Mouse (Mus musculus) heart, embryonic 15.5 days (tissue): Measurements from ENCODE around the gene Cmtm2b. TPM values are rescaled to one million over a fixed set of nuclear protein-coding genes. Genes with fewer than 3 reads are reported as not detected.

Experiments
- ATAC-seq: fragments of 200-750 bp; cut with Nextera tagmentation; replicated peaks from 2 replicates; pipeline ENCODE4 v1.8.0; 2017; ENCODE audit warnings: low read depth, moderate TSS enrichment; ENCODE audit not compliant: insufficient number of reproducible peaks, insufficient read depth, low FRiP score
- H3K27ac ChIP-seq: fragments of 300-500 bp; sonication (generic); 2 replicates; pipeline ENCODE4 v1.5.1; 2015; ENCODE audit warnings: mild to moderate bottlenecking, inconsistent platforms
- H3K27me3 ChIP-seq: fragments of 300-500 bp; sonication (generic); 2 replicates; pipeline ENCODE4 v1.6.1; 2015; ENCODE audit warnings: inconsistent platforms
- H3K36me3 ChIP-seq: fragments of 300-500 bp; sonication (generic); 2 replicates; pipeline ENCODE4 v1.6.1; 2015; ENCODE audit warnings: mild to moderate bottlenecking, inconsistent platforms
- H3K4me1 ChIP-seq: fragments of 300-500 bp; sonication (generic); replicated peaks from 2 replicates; pipeline ENCODE4 v1.6.1; 2015; ENCODE audit warnings: inconsistent platforms
- H3K4me2 ChIP-seq: fragments of 300-500 bp; sonication (generic); 2 replicates; pipeline ENCODE4 v1.6.1; 2015; ENCODE audit warnings: inconsistent platforms, mild to moderate bottlenecking, moderate library complexity
- H3K4me3 ChIP-seq: fragments of 300-500 bp; sonication (generic); 2 replicates; pipeline ENCODE4 v1.5.1; 2015; ENCODE audit warnings: mild to moderate bottlenecking, inconsistent platforms
- H3K9ac ChIP-seq: fragments of 300-500 bp; sonication (generic); 2 replicates; pipeline ENCODE4 v1.6.1; 2015; ENCODE audit warnings: mild to moderate bottlenecking, inconsistent platforms
- H3K9me3 ChIP-seq: fragments of 300-500 bp; sonication (generic); replicated peaks from 2 replicates; pipeline ENCODE4 v1.6.1; 2016; ENCODE audit warnings: inconsistent platforms
- WGBS: fragments of 180-500 bp; shearing (Covaris S2); methylation state at CpG from one replicate; pipeline ENCODE4 v1.1.7; 2015; ENCODE audit warnings: mixed read lengths; 5-methylcytosine and 5-hydroxymethylcytosine counted together
- polyA plus RNA-seq: library from polyadenylated mRNA; unstranded; fragments of >200 nt; fragmentation: Nextera tagmentation; extraction: Ambion mirVana; gene quantifications from 2 replicates; pipeline ENCODE4 v1.2.1, GENCODE M21; 2015

Gene Cmtm2b
- polyA plus RNA-seq, 1 experiment from 2014 or later, result not detected

- ATAC-seq, result no peak
- H3K4me3 ChIP-seq, result no peak overlapping the region
- no peaks in the 10 kb centered on the region for H3K27me3 ChIP-seq
- H3K9ac ChIP-seq, result no peak overlapping the region
- H3K9me3 ChIP-seq, result no peaks in the 10 kb centered on the region
- WGBS, result 8% methylated on average over 7 of the region's 7 CpGs
- no peak overlapping the region for H3K4me2 ChIP-seq
- peaks cover 29% of the 10 kb centered on the region for H3K36me3 ChIP-seq
- H3K4me1 ChIP-seq, result peaks cover 47% of the 10 kb centered on the region
- H3K27ac ChIP-seq, result no peak overlapping the region
Observed at GRCm38 (mm10) chr8:104343957-104344356, 21.9 kb downstream of the Cmtm2b start.

- H3K27ac ChIP-seq, result no peak overlapping the region
- H3K4me2 ChIP-seq, result no peak overlapping the region
- H3K36me3 ChIP-seq, result peaks cover 29% of the 10 kb centered on the region
- ATAC-seq, result no peak
- WGBS, result 83% methylated on average over 5 of the region's 5 CpGs
- peaks cover 49% of the 10 kb centered on the region for H3K4me1 ChIP-seq
- no peak overlapping the region for H3K9ac ChIP-seq
- H3K27me3 ChIP-seq, result no peaks in the 10 kb centered on the region
- H3K4me3 ChIP-seq, result no peak overlapping the region
- H3K9me3 ChIP-seq, result no peaks in the 10 kb centered on the region
Observed at GRCm38 (mm10) chr8:104344622-104345021, 22.6 kb downstream of the Cmtm2b start.

- 42% methylated on average over 12 of the region's 12 CpGs for WGBS
- H3K4me3 ChIP-seq, result no peak overlapping the region
- peaks cover 40% of the 10 kb centered on the region for H3K4me1 ChIP-seq
Observed at GRCm38 (mm10) chr8:104346706-104347105, 24.7 kb downstream of the Cmtm2b start.

GRCm38 (mm10) chr8:104348971-104349370 lies 26.9 kb downstream of the Cmtm2b start:
- Histone ChIP-seq H3K27ac (no peak overlapping the region), H3K36me3 (peaks cover 32% of the 10 kb centered on the region), H3K27me3 (no peaks in the 10 kb centered on the region), H3K9me3 (no peaks in the 10 kb centered on the region), H3K4me2 (no peak overlapping the region), H3K4me3 (no peak overlapping the region), H3K4me1 (peaks cover 24% of the 10 kb centered on the region), H3K9ac (no peak overlapping the region)
- WGBS, result 40% methylated on average over 5 of the region's 5 CpGs
- peak; percentile 20; the same call in 1 of the 2 replicates for ATAC-seq

More at GRCm38 (mm10) chr8:104346706-104347105, 24.7 kb downstream of the Cmtm2b start:
- no peak overlapping the region for H3K4me2 ChIP-seq
- H3K9me3 ChIP-seq, result no peaks in the 10 kb centered on the region
- H3K27me3 ChIP-seq, result no peaks in the 10 kb centered on the region
- ATAC-seq, result no peak
- peaks cover 29% of the 10 kb centered on the region for H3K36me3 ChIP-seq
- peak overlapping the region; percentile 24; the same call in 1 of the 2 replicates for H3K27ac ChIP-seq
- no peak overlapping the region for H3K9ac ChIP-seq

- no peak overlapping the region for H3K27ac ChIP-seq
- H3K36me3 ChIP-seq, result peaks cover 32% of the 10 kb centered on the region
- 70% methylated on average over 13 of the region's 13 CpGs for WGBS
- H3K9ac ChIP-seq, result no peak overlapping the region
- no peaks in the 10 kb centered on the region for H3K27me3 ChIP-seq
- no peak overlapping the region for H3K4me2 ChIP-seq
- ATAC-seq, result no peak
- H3K9me3 ChIP-seq, result no peaks in the 10 kb centered on the region
- H3K4me3 ChIP-seq, result no peak overlapping the region
- H3K4me1 ChIP-seq, result peaks cover 19% of the 10 kb centered on the region
Observed at GRCm38 (mm10) chr8:104350047-104350446, 28.0 kb downstream of the Cmtm2b start.

- no peak overlapping the region for H3K27ac ChIP-seq
- no peak; the same call in 1 of the 2 replicates for ATAC-seq
- no peaks in the 10 kb centered on the region for H3K9me3 ChIP-seq
Observed at GRCm38 (mm10) chr8:104353186-104353585, 31.2 kb downstream of the Cmtm2b start.

GRCm38 (mm10) chr8:104354504-104354903 lies 32.5 kb downstream of the Cmtm2b start:
- no peaks in the 10 kb centered on the region for H3K27me3 ChIP-seq
- H3K9ac ChIP-seq, result no peak overlapping the region
- H3K4me2 ChIP-seq, result no peak overlapping the region
- no peak overlapping the region for H3K4me3 ChIP-seq
- ATAC-seq, result no peak
- H3K4me1 ChIP-seq, result peaks cover 9% of the 10 kb centered on the region
- no peak overlapping the region for H3K27ac ChIP-seq
- H3K36me3 ChIP-seq, result peaks cover 12% of the 10 kb centered on the region; the same call in 1 of the 2 replicates
- WGBS, result 88% methylated on average over 10 of the region's 10 CpGs
- no peaks in the 10 kb centered on the region for H3K9me3 ChIP-seq

More at GRCm38 (mm10) chr8:104353186-104353585, 31.2 kb downstream of the Cmtm2b start:
- Histone ChIP-seq H3K4me3 (no peak overlapping the region), H3K36me3 (peaks cover 12% of the 10 kb centered on the region; the same call in 1 of the 2 replicates), H3K4me2 (no peak overlapping the region), H3K9ac (no peak overlapping the region), H3K27me3 (no peaks in the 10 kb centered on the region), H3K4me1 (peaks cover 16% of the 10 kb centered on the region)
- 54% methylated on average over 5 of the region's 5 CpGs for WGBS

- Histone ChIP-seq H3K4me2 (no peak overlapping the region), H3K27ac (no peak overlapping the region), H3K4me3 (no peak overlapping the region), H3K36me3 (peaks cover 9% of the 10 kb centered on the region; the same call in 1 of the 2 replicates), H3K4me1 (peaks cover 18% of the 10 kb centered on the region), H3K27me3 (no peaks in the 10 kb centered on the region), H3K9ac (no peak overlapping the region), H3K9me3 (no peaks in the 10 kb centered on the region)
- ATAC-seq, result no peak
- WGBS, result 77% methylated on average over 3 of the region's 3 CpGs
Observed at GRCm38 (mm10) chr8:104358637-104359036, 36.6 kb downstream of the Cmtm2b start.

GRCm38 (mm10) chr8:104359778-104360456 lies 37.9 kb downstream of the Cmtm2b start:
- peaks cover 18% of the 10 kb centered on the region for H3K4me1 ChIP-seq
- no peaks in the 10 kb centered on the region for H3K9me3 ChIP-seq
- H3K4me3 ChIP-seq, result no peak overlapping the region
- H3K27me3 ChIP-seq, result no peaks in the 10 kb centered on the region
- H3K36me3 ChIP-seq, result peaks cover 3% of the 10 kb centered on the region; the same call in 1 of the 2 replicates
- H3K27ac ChIP-seq, result no peak overlapping the region
- no peak for ATAC-seq
- H3K4me2 ChIP-seq, result no peak overlapping the region
- H3K9ac ChIP-seq, result no peak overlapping the region
- 75% methylated on average over 15 of the region's 15 CpGs for WGBS

GRCm38 (mm10) chr8:104365695-104366094 lies 43.7 kb downstream of the Cmtm2b start:
- H3K36me3 ChIP-seq, result no peaks in the 10 kb centered on the region
- H3K27me3 ChIP-seq, result no peaks in the 10 kb centered on the region
- no peak overlapping the region for H3K9ac ChIP-seq
- no peak overlapping the region for H3K27ac ChIP-seq
- no peaks in the 10 kb centered on the region for H3K9me3 ChIP-seq
- 90% methylated on average over 9 of the region's 9 CpGs for WGBS
- ATAC-seq, result no peak
- no peak overlapping the region for H3K4me2 ChIP-seq
- H3K4me3 ChIP-seq, result no peak overlapping the region
- H3K4me1 ChIP-seq, result peaks cover 3% of the 10 kb centered on the region; the same call in 1 of the 2 replicates

GRCm38 (mm10) chr8:104367398-104367797 lies 45.4 kb downstream of the Cmtm2b start:
- WGBS, result 70% methylated on average over 5 of the region's 5 CpGs
- peaks cover 3% of the 10 kb centered on the region; the same call in 1 of the 2 replicates for H3K4me1 ChIP-seq
- no peaks in the 10 kb centered on the region for H3K27me3 ChIP-seq
- H3K4me2 ChIP-seq, result no peak overlapping the region
- no peaks in the 10 kb centered on the region for H3K36me3 ChIP-seq
- no peaks in the 10 kb centered on the region for H3K9me3 ChIP-seq
- no peak overlapping the region for H3K9ac ChIP-seq
- ATAC-seq, result no peak
- no peak overlapping the region for H3K4me3 ChIP-seq
- no peak overlapping the region for H3K27ac ChIP-seq

- 71% methylated on average over 12 of the region's 12 CpGs for WGBS
- Histone ChIP-seq H3K27ac (no peak overlapping the region), H3K4me2 (no peak overlapping the region), H3K4me1 (peaks cover 13% of the 10 kb centered on the region), H3K9me3 (no peaks in the 10 kb centered on the region), H3K27me3 (no peaks in the 10 kb centered on the region), H3K4me3 (no peak overlapping the region), H3K9ac (no peak overlapping the region), H3K36me3 (no peaks in the 10 kb centered on the region)
- ATAC-seq, result no peak
Observed at GRCm38 (mm10) chr8:104369591-104369990, 47.6 kb downstream of the Cmtm2b start.
